Mouse (Mus musculus): Measurements from ENCODE around the gene Rhbdd2.
A peak's percentile ranks its signal among the peaks of the same experiment; 100 is the strongest.
"Not testable (repeated sequence)": the region's sequence is repeated elsewhere in the genome, so short reads cannot be mapped to it uniquely, and the experiment has no call there.

Rhbdd2 gene

DNA sequence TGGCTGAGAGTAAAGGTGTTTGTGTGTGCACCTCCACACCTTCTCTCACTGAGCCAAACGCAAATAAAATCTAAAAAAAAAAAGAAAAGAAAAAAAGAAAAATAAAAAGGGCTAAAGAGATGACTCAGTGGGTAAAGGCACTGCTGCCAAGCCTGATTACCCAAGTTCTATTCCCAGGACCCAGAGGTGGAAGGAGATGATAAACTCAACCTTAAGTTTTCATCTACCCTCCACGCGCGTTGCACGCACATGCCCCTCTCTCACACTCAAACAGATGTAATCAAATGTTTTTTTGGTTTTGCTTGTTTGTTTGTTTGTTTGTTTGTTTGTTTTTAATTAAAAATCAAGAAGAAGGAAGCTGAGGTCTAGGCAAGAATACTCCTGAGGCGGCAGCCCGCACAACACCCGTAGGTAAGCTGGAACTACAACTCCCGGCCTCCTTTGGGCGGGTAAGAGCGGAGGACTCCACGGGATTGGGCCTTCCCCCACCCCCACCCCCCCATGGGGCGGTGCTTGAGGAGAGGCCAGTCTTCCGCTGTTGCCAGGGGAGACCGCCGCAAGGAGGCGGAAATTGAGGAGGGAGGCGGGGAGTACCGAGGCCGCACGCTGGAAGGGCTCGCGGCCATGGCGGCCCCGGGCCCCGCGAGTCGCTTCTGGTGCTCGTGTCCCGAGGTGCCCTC is at the start of gene Rhbdd2:
Gene Rhbdd2, plus strand, starts transcription at position 502 of the 680 bp plus-strand sequence.
- DNase-seq: peak; percentile 99

DNA sequence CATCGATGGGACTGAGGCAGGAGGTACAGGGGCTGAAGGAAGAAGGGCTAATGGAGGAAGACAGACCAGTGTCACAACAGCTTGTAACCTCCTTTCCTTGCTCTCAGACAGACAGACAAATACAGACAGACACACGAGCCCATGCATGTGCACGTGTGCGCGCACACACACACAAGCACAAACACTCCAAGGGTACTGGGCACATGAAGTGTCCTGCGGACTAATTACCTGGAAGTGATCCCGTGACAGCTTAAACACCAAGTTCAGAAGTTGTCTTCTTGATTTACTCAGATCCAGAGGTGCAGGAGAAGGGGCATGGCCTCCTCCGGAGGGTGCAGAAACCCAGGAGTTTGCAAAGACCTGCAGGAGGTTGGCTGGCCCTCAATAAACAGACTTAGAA is 46.7 kb upstream of the Rhbdd2 start:
- DNase-seq: no peak

DNA sequence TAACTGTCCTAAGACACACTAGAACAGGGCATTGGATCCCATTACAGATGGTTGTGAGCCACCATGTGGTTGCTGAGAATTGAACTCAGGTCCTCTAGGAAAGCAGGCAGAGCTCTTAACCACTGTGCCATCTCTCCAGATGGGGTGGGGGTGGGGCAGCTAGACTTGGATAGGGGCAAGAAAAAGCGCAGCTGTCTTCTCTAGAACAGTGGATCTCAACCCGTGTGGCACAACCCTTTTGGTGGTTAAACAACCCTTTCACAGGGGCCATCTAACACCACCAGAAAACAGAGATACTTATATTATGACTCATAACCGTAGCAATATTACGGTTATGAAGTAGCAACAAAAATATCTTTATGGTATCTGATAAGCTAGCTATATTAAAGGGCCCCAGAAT is 44.7 kb upstream of the Rhbdd2 start:
- DNase-seq: no peak

DNA sequence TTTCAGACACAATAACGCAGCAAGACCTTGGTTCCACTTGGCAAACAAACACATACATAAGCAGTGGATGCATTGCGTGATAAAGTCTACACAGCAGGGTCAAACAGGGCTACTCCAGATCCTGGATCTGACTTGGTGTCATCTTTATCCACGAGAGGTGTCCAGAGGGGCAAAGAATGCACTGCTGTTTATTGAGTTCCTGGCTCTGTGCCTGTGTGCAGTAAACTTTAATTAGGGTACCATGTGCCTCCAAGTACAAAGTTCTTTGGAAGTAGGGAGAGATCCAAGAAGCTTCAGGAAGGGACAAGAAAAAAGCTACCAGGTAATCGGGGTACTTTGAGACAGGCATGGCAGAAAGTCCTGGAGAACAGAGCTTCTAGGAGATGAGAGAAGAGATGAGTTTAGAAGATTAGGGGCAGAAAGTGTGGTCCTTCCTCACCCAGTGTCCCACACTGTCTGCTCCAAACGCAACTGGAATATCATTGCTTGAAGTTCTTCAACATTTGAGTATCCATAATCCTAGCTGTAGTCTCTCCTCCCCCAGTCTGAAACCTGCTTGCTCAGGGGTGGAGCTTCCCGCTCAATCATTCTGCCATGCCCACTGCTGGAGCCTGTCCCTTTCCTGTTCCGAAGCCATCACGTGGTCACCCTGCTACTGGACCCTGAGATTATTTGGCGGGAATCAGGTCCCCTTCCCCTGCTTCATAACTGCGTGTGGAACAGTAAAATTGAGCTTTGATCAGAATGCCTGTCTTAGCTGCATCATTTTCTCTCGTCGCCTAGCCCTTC is 42.2 kb upstream of the Rhbdd2 start:
- DNase-seq: peak; percentile 22

DNA sequence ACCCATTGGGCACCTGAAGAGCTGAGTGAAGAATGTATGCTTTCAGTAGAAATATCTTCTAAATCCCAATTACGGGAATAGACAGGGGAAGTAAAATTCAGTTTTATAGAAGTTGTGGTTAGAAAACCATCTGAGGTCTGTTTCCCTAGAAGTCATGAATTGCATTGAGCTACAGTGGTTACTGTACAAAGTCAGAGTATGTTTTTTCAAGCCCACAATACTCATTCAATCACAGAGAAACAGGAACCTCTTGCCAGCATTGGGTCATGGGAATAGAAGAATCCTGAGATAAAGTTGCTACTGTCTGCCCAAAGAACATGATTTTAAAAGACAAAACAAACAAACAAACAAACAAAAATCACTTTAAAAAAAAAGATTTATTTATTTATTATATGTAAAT is 27.8 kb upstream of the Rhbdd2 start:
- DNase-seq: not testable (repeated sequence)

DNA sequence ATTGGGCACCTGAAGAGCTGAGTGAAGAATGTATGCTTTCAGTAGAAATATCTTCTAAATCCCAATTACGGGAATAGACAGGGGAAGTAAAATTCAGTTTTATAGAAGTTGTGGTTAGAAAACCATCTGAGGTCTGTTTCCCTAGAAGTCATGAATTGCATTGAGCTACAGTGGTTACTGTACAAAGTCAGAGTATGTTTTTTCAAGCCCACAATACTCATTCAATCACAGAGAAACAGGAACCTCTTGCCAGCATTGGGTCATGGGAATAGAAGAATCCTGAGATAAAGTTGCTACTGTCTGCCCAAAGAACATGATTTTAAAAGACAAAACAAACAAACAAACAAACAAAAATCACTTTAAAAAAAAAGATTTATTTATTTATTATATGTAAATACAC is 25.7 kb upstream of the Rhbdd2 start:
- DNase-seq: not testable (repeated sequence)

DNA sequence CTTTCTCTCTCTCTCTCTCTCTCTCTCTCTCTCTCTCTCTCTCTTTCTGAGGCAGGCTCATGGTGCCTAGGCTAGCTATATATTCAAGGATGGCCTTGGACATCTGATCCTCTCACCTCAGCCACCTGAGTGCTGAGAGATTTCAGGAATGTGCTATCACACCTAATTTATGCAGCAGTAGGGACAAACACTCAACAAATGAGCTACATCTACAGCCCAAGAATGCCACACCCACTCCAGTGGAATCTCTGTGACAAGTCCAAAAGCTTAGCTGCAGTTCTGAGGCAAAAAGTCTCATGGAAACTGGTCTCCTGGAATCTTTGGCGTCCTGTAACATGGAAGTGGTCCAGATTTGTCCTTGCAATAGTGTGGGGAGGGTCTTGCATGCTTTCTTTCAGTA is 24.8 kb upstream of the Rhbdd2 start:
- DNase-seq: no peak

DNA sequence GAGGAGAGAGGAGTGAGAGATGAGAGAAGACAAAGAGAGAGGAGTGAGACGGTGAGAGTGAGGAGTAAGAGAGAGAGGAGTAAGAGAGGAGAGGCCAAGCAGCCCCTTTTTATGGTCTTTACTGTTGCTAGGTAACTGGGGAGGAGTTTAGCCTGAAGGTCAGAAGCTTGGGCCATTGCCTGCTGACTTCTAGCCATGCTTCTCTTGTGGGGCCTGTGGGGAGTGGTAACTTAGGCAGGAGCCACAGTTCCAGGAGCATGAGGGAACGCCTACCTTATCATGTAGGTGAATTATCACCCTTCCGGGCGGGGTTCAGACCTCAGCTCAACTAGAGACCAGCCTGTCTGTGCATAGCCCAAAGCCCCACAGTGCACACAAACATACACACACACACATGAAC is 22.6 kb upstream of the Rhbdd2 start:
- DNase-seq: no peak

DNA sequence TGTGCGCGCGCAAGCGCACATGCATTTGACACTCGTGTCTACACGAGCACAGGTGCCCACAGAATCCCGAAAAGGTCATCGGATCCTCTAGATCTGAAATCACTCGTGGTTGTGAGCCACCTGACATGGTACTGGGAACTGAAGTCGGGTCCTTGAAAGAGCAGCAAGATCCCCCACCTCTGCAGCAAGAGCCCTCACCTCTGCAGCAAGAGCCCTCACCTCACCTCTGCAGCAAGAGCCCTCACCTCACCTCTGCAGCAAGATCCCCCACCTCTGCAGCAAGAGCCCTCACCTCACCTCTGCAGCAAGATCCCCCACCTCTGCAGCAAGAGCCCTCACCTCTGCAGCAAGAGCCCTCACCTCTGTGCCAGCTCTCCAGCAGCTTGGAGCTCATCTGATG is 12.7 kb upstream of the Rhbdd2 start:
- not testable (repeated sequence) for DNase-seq

DNA sequence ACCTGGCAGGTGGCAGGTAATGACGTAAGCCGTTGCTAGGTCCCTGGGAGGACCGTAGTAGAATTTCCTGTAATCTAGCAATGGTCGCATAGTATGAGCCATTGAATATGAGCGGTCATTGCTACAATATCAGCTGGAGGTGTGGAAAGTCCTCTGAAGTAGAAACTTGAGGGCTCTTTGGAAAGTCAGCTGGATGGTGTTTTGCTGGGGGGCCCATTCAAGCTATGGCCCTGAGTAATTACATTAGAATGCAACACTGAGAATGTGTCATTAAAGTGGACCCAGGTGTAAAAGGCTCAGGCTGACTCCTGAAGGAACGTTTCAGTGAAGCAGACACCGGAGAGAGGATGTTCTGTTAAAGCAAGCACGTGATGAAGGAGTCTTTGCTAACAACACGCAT is 11.9 kb upstream of the Rhbdd2 start:
- DNase-seq: no peak

DNA sequence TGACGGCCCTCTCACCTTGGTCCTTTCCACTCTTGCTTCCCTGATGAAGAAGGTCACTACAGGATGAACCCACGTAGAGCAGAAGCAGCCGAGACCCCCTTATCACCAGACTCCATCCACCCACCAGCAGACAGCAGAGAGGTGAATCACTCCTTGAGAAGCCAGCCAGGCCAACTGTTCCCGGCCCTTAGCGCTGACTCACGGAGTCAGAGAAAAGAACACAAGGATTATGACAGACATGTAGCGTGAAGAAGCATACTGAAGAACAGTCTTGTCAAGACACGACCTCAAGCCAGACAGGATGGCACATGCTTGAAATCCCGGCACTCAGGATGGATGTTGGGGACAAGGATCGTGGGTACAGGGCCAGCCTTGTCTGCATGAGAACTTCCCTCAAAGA is 10.7 kb upstream of the Rhbdd2 start:
- no peak for DNase-seq

DNA sequence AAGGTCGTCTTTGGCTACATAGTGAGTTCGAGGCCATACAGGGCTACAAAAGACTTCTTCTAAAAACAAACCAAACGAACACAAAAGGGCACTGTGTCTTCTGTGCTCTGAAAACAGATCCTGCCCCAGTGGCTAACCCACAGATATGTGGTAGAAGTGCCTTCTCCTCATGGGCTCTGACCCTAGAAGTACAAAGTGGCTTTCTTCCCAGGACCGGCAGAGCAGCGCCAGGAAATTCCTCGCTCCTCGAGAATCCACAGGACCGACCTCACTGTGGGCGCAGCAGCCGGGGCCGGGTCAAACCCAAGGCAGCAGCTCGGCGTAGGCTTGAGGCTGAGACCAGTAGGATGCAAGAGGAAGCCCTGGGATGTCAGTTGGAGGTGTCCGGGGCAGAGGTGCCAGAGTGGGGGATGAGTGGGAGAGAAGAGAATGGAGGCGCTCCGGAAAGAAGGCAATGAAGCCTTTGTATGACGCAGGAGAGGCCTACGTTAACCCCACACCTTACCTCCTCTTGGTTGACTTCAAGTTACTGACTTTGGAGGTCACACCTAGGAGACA is 9.3 kb upstream of the Rhbdd2 start:
- DNase-seq: no peak

DNA sequence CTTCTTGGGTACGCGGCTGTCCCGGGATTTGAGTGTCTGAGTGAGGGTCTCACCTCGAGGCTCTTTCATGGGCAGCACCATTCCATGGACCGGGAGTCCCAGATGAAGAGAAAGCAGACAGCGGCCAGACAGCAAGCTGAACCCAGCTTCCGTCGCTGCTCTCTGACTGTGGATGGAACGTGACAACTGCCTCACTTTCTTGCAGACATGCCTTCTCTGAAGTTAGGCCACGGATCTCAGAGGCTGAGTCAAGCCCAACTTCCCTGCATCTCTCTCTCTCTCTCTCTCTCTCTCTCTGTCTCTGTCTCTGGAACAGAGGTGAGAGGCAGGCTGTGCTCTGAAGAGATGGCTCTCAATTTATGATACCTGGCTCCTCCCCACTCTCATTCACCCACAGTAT is 3.5 kb upstream of the Rhbdd2 start:
- DNase-seq: no peak

DNA sequence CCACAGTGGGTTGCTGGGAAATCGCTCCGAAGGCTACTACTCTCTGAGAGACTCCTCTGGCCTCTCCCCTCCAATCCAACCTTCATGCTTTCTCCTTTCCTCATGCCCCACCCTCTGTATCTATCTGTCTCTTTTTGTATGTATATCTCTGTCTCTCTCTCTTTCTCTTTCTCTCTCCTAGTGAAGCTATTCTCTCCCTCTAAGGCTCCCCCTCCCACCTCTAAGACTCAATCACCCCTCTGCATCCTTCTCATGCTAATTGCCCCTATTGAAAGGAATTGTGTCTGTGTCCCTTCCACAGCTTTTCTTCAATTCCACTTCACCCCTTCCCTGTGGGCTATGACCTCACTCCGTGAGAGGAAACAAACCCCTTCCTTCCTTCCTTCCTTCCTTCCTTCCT is 3.0 kb upstream of the Rhbdd2 start:
- DNase-seq: no peak

DNA sequence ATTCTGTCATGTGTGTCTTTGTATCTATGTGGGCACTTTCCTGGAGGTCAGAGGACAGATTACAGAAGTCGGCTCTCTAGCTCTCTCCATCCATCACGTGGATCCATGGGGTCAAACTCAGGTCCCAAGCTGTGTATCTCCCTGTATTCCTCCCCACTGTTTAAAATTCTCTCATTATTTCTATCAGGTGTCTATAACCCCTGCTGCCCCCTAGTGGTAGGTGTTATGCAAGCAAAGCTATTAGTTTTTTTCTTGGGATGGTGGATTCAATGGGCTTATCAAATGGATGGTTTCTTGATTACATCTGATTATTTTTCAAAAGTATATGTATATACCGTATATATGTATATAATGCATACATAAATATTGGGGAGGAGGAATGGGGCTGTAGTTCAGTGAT is 1.8 kb upstream of the Rhbdd2 start:
- peak; percentile 77 for DNase-seq

DNA sequence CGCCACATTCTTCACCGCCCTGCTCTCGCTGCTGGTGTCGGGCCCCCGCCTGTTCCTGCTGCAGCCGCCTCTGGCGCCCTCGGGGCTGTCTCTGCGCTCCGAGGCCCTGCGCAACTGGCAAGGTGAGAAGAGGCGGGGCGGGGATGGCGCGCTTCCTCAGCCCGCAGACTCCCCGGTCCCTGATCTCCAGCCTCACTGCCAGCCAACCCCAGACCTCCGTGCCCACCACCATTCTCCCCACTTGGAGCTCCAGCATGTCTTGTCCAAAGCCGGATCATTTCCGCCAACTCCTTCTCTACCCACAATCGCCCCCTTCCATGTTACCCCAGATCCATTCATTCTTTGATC is 353 bp downstream of the Rhbdd2 start:
- no peak for DNase-seq

DNA sequence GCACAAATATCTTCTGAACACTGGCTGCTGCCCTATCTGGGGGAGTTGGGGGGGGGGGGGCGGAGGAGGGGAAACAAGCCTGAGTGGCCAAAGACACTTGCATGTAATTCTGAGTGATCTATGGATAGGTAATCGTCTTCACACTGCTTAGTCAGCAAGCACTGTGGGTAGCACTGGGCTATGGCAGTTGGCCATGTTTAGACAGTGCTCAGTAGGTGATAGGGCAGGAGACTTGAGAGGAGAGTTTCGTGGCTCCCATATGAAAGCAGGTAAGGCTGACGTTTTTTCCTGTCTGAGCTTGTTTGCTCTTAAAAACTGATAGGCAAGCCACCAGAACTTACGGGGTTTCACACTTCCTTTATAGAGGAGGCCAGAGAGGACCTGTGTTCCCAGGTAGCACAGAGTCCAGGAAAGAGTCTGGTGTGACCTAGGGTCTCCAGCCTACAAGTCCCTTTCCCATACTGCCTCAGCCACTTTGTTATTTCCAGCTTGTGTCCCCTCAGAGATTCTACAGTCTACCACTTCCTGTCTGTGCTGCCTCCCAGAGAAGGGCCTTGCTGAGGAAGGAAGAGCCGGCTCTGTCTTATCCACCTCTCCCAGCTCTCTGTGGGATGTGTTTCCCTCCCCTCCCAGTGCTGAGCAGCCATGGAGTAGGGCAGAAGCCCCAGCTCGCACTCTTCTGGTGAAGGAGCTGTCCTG is 7.5 kb downstream of the Rhbdd2 start:
- no peak for DNase-seq

DNA sequence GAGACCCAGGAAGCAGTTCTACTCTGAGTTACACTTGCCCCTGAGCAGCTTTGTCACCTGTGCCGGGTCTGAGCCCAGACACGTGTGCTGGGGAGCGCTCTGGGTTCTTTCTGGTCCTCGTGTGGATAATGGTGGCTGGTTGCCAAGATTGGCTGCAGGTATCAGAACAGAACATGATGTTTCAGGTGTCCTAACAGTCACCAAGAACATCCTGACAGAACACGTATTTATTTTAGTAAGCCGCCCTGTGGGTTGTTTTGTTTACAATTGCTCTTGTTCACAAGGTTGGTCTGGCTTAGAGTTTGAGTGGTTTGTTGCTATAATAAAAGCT is 8.0 kb downstream of the Rhbdd2 start:
- no peak for DNase-seq

DNA sequence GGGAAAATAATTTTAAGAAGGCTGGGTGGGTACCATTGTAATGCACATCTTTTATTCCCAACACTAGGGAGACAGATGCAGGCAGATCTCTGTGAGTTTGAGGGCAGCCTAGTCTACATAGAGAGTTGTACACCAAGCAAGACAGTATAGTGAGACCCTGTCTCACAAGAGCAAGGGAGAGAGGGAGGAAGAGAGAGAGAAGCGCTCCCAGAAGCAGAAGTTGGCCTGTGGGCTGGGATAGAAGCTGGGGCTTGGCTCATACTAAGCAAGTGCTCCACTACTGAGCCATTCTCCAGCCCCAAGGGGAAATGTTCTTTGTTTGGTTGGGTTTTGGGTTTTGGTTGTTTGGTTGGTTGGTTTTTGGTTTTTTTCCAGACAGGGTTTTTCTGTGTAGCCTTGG is 8.6 kb downstream of the Rhbdd2 start:
- no peak for DNase-seq

DNA sequence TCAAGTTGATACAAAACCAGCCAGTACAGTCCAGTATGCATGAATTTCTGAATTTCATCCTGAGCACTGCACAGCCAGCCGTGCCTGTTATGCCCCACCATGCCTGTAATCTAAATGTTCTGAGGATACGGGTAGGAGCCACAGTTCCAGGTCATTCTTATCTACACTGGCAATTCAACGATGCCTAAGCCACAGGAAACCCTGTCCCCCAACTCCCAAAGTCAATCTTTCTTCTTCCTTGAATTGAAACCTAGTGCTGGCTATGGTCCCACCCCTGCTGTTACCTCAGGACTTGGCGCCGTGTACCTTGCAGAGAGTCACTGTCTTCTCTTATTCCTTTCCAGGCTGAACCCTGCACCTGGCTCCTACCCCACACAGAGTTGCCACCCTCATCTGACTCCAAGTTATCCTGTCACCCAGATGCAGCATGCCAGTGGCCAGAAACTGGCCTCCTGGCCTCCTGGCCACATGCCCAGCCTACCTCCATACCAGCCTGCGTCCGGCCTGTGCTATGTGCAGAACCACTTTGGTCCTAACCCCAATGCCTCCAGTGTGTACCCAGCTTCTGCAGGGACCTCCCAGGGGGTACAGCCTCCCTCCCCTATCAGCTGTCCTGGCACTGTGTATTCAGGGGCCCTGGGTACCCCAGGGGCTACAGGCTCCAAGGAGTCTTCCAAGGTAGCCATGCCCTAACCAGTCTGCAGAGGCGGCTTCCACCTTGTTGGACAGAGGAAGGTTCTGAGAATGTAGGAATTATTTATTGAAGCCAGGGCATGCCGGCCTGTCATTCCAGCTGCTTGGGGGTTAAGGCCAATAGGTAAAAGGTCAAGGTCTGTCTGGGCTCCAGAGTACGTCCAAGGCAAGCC is 10.5 kb downstream of the Rhbdd2 start:
- peak; percentile 76 for DNase-seq

DNA sequence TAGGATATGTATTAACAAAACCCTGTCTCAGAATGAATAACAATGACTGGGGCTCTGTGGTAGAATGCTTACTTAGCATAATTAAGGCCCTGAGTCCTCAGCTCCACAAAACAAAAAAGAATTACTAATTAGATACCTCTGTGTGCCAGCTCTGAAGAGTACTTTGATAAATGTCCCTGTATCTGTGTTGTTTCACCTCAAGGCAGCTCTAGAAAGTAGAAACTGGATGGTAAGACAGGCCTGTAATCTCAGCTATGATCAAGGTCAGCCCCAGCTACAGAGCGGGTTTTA is 11.1 kb downstream of the Rhbdd2 start:
- DNase-seq: no peak

DNA sequence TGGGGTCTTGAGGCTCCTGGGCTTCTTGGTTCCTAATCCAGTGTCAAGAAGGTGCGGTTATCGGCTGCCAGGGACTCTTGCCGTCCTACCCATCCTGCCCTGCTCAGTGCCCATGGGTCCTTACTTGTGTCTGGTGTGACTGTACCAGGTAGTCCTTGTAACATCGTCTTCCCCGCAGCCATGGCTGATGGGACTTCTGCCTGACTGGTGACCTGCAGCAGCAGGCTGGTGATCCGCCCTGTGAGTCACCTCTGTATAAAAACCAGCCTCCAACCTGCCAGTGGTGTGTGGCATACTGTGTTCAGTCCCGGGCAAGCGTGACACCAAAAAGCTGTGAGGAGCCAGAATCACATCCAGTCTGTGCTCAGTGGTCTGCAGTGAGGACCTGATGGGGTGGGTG is 11.5 kb downstream of the Rhbdd2 start:
- no peak for DNase-seq

DNA sequence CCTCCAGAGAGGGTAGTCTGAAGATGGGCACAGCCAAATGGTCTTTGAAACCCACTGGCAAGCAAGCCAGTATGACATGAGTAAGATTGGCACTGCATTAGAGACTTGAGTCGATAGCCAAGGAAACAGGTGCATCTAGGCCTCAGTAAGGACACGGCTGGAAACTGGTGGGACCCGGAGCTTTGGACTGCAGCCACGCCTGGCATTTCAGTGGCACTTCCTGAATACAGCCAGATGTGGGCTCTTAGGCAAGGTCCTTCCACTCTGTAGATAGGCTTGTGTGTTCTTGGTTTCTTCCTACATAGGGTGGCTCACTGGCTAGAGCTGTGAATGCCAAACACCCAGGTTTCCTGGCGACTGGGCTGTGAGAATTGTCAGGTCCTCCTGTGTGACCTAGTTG is 12.9 kb downstream of the Rhbdd2 start:
- no peak for DNase-seq

Measured in kidney, postnatal 10 days (tissue).